Mouse (Mus musculus) heart, embryonic 11.5 days (tissue): ENCODE data around the gene Spats2. TPM values are rescaled to one million over a fixed set of nuclear protein-coding genes. Genes with fewer than 3 reads are reported as not detected.

Experiments used
- ATAC-seq: fragments of 200-750 bp; cut with Nextera tagmentation; replicated peaks from 2 replicates; pipeline ENCODE4 v1.8.0; 2017; ENCODE audit warnings: moderate library complexity; ENCODE audit not compliant: insufficient number of reproducible peaks, low FRiP score, low TSS enrichment
- H3K27ac ChIP-seq: fragments of 300-500 bp; sonication (generic); 2 replicates; pipeline ENCODE4 v1.5.1; 2014; ENCODE audit warnings: mild to moderate bottlenecking, low read depth, low read length
- H3K27me3 ChIP-seq: fragments of 300-500 bp; sonication (generic); 2 replicates; pipeline ENCODE4 v1.6.1; 2014; ENCODE audit warnings: mild to moderate bottlenecking, low read length, mixed read lengths; ENCODE audit not compliant: control insufficient read depth, insufficient read depth
- H3K36me3 ChIP-seq: fragments of 300-500 bp; sonication (generic); 2 replicates; pipeline ENCODE4 v1.6.1; 2014; ENCODE audit warnings: mild to moderate bottlenecking, low read length, moderate library complexity, mixed read lengths; ENCODE audit not compliant: control insufficient read depth, insufficient read depth
- H3K4me1 ChIP-seq: fragments of 300-500 bp; sonication (generic); 2 replicates; pipeline ENCODE4 v1.6.1; 2014; ENCODE audit warnings: low read length; ENCODE audit not compliant: control insufficient read depth, insufficient read depth
- H3K4me2 ChIP-seq: fragments of 300-500 bp; sonication (generic); 2 replicates; pipeline ENCODE4 v1.6.1; 2014; ENCODE audit warnings: mild to moderate bottlenecking, moderate library complexity
- H3K4me3 ChIP-seq: fragments of 300-500 bp; sonication (generic); 2 replicates; pipeline ENCODE4 v1.5.1; 2014; ENCODE audit warnings: low read depth, low read length
- H3K9ac ChIP-seq: fragments of 300-500 bp; sonication (generic); 2 replicates; pipeline ENCODE4 v1.6.1; 2014; ENCODE audit warnings: mild to moderate bottlenecking, low read depth, low read length, moderate library complexity
- H3K9me3 ChIP-seq: fragments of 300-500 bp; sonication (generic); replicated peaks from 2 replicates; pipeline ENCODE4 v1.6.1; 2016; ENCODE audit warnings: low read length; ENCODE audit not compliant: control insufficient read depth
- WGBS: fragments of 180-500 bp; shearing (Covaris S2); extraction: QIAGEN DNeasy Blood & Tissue Kit; methylation state at CpG from one replicate; pipeline ENCODE4 v1.1.7; 2014; ENCODE audit not compliant: insufficient replicate concordance; 5-methylcytosine and 5-hydroxymethylcytosine counted together
- polyA plus RNA-seq: library from polyadenylated mRNA; unstranded; fragments of >200 nt; fragmentation: Nextera tagmentation; extraction: Ambion mirVana; gene quantifications from 2 replicates; pipeline ENCODE4 v1.2.1, GENCODE M21; 2014

The Spats2 gene
- polyA plus RNA-seq, 1 experiment from 2014 or later: 45.2 TPM

DNA sequence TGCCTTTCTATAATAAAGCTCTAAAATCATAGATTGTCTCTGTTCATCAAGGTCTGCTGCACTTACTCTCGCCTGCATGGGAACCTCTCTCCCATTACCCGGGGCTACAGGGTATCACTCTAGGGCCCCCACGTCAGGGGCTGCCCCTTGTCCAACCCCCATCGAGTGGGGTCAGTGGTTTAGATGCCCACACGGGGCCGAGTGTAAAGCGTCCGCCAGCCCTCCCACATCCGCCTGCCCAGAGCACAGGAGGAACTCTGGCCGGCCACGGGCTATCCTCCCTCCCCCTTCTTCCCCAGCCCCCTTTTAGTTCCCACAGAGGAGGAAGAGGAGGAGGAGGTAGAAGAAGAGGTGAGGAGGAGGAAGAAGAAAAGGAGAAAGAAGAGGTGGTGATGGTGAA, 4.9 kb upstream of the Spats2 start:
- Histone ChIP-seq H3K4me1 (peaks cover 3% of the 10 kb centered on the region), H3K36me3 (no peaks in the 10 kb centered on the region), H3K27ac (peak overlapping the region; percentile 59; the same call in 1 of the 2 replicates), H3K4me3 (no peak overlapping the region), H3K27me3 (no peaks in the 10 kb centered on the region), H3K9me3 (no peaks in the 10 kb centered on the region), H3K4me2 (peak overlapping the region; percentile 51), H3K9ac (peak overlapping the region; percentile 44; the same call in 1 of the 2 replicates)
- WGBS: 6% methylated on average over 11 of the region's 11 CpGs
- ATAC-seq: peak; percentile 48; the same call in 1 of the 2 replicates

DNA sequence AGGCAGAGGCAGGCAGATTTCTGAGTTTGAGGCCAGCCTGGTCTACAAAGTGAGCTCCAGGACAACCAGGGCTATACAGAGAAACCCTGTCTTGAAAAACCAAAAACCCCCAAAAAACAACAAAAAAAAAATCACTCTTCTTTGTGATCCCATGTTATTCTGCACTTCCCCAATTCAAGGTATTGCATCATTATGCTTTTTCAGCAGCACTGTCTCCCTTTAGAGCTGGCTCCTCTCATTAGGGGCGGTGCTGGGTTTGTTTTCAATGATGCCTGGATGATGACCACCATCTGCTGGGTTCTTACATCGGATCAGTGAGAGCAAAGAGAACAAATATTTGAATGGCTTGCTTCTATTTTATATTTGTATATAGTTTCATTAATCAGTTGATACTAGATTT, 3.1 kb upstream of the Spats2 start:
- Histone ChIP-seq H3K27me3 (no peaks in the 10 kb centered on the region), H3K9ac (no peak overlapping the region), H3K27ac (no peak overlapping the region), H3K4me3 (no peak overlapping the region), H3K36me3 (no peaks in the 10 kb centered on the region), H3K9me3 (no peaks in the 10 kb centered on the region), H3K4me2 (no peak overlapping the region), H3K4me1 (peaks cover 3% of the 10 kb centered on the region)
- ATAC-seq: no peak
- WGBS: 62% methylated on average over 2 of the region's 2 CpGs

DNA sequence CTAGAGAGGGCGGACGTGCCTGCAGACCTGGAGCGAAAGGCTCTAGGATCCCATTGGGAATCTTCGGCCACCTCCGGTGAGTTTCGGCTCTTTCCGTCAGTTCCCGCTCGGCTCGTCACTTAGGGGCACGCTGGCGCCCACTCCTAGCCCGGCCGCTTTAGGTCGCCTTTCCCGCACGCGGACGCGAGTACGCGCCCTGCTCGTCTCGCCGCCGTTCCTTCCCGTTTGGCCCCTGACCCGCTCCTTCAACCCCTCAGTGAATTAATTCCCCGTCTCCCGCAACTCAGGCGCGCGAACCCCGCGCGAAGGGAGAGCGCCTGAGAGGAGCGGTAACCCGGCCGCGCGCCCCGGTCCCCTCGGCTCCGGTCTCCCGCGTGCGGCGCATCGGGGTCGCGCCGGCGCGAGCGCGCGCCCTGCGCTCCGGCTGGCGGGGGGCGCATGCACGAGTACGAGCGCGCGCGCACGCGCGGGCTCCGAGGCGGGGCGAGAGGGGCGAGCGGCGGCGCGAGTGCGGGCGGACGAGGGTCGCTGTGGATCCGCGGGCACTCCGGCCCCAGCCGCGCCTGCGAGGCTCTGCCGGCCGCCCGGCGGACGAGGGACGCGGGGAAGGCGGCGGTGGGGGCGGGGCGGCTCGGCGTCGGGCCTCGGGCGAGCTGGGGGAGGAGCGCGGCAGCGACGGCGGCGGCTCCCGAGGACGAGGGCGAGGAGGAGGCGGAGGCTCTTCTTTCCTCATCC, 532 bp downstream of the Spats2 start:
- under 1% methylated on average over 96 of the region's 115 CpGs for WGBS
- Histone ChIP-seq H3K9me3 (no peaks in the 10 kb centered on the region), H3K4me1 (peaks cover 18% of the 10 kb centered on the region), H3K27ac (peak overlapping the region; percentile 95), H3K9ac (peak overlapping the region; percentile 96), H3K27me3 (no peaks in the 10 kb centered on the region), H3K4me2 (peak overlapping the region; percentile 84), H3K36me3 (no peaks in the 10 kb centered on the region), H3K4me3 (peak overlapping the region; percentile 84)
- peak; percentile 76 for ATAC-seq

DNA sequence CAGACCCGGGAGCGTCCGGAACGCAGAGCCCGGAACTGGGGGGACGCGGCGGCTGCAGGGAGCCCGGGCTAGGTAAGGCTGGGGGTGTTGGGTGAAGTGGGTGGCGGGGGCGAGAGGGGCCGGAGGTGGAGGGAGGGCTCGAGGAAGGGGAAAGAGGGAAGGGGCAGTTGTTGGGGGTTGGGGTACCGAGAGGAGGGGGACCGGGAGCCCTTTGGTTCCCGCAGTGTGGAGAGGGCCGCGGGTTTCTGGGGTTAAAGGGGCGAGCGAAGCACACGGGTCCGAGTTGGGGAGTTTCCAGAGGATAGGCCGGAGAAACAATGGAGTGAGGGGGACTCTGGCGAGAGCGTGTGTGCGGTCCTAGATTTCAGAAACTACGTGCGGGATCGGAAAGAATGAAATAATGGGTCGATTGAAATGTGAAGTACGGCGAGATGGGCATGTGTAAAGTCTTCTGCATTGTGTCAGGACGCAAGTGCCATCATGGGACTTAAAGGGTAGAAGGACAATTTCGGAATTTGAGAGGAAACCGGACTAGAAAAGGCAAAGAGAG, 1.2 kb downstream of the Spats2 start:
- Histone ChIP-seq H3K27me3 (no peaks in the 10 kb centered on the region), H3K4me1 (peaks cover 18% of the 10 kb centered on the region), H3K4me3 (peak overlapping the region; percentile 84), H3K27ac (peak overlapping the region; percentile 95), H3K4me2 (peak overlapping the region; percentile 84), H3K9ac (peak overlapping the region; percentile 96), H3K36me3 (no peaks in the 10 kb centered on the region), H3K9me3 (no peaks in the 10 kb centered on the region)
- no peak for ATAC-seq
- WGBS: under 1% methylated on average over 34 of the region's 35 CpGs

DNA sequence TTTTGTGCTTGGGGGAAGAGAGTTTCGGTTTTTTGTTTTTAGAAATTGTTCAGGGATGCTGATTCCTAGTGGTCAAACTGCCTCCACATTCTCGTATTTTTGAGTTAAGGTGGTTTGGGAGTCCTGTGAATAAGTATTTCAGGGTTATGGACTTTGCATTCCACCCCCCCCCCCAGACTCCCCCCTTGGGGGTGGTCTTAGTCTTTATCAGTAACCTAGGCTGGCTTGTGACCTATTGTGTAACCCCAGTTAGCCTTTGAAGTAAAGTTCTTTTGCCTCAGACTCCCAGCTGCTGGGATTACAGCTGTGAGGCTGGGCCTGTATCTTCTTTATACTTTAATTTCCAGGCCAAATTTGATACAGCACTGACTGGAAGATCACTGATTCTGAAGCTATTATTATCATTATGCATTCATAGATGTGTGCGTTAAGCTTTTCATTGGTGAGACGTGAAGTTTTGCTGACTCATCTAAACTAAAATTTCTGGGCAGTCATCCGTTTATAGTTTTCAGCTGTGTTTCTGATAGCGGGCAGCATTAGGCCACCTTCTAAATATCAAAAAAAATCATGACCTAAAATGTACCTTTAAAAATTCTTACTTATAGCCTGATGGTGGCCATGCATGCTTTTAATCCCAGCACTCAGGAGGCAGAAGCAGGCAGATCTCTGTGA, 2.3 kb downstream of the Spats2 start:
- peak overlapping the region; percentile 84 for H3K4me3 ChIP-seq
- WGBS: 65% methylated on average over 6 of the region's 6 CpGs
- H3K9ac ChIP-seq: peak overlapping the region; percentile 96; the same call in 1 of the 2 replicates
- H3K4me1 ChIP-seq: peaks cover 18% of the 10 kb centered on the region
- H3K9me3 ChIP-seq: no peaks in the 10 kb centered on the region
- peak overlapping the region; percentile 84 for H3K4me2 ChIP-seq
- no peak for ATAC-seq
- no peaks in the 10 kb centered on the region for H3K27me3 ChIP-seq
- no peak overlapping the region for H3K27ac ChIP-seq
- no peaks in the 10 kb centered on the region for H3K36me3 ChIP-seq

DNA sequence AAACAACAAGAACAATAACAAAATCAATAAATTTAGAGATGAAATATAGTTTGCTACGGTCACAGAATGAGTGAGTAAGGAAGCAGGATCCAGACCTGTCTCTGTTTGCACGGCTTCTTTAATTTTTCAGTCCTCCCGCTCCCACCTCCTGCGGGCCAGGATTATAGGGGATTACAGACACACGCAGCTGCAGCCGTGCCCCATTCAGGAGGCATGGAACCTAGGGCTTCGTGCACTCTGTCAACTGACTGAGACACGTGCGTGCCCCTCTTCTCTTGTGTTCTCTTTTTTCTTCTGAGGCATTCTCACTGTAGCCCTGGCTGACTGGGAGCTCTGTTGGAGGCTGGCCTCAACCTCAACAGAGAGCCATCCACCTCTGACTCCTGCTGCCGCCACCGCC, 3.7 kb downstream of the Spats2 start:
- peak overlapping the region; percentile 27; the same call in 1 of the 2 replicates for H3K4me2 ChIP-seq
- H3K27ac ChIP-seq: no peak overlapping the region
- no peaks in the 10 kb centered on the region for H3K36me3 ChIP-seq
- peak overlapping the region; percentile 44; the same call in 1 of the 2 replicates for H3K9ac ChIP-seq
- 81% methylated on average over 11 of the region's 11 CpGs for WGBS
- no peak for ATAC-seq
- no peak overlapping the region for H3K4me3 ChIP-seq
- no peaks in the 10 kb centered on the region for H3K27me3 ChIP-seq
- peaks cover 18% of the 10 kb centered on the region for H3K4me1 ChIP-seq
- H3K9me3 ChIP-seq: no peaks in the 10 kb centered on the region

DNA sequence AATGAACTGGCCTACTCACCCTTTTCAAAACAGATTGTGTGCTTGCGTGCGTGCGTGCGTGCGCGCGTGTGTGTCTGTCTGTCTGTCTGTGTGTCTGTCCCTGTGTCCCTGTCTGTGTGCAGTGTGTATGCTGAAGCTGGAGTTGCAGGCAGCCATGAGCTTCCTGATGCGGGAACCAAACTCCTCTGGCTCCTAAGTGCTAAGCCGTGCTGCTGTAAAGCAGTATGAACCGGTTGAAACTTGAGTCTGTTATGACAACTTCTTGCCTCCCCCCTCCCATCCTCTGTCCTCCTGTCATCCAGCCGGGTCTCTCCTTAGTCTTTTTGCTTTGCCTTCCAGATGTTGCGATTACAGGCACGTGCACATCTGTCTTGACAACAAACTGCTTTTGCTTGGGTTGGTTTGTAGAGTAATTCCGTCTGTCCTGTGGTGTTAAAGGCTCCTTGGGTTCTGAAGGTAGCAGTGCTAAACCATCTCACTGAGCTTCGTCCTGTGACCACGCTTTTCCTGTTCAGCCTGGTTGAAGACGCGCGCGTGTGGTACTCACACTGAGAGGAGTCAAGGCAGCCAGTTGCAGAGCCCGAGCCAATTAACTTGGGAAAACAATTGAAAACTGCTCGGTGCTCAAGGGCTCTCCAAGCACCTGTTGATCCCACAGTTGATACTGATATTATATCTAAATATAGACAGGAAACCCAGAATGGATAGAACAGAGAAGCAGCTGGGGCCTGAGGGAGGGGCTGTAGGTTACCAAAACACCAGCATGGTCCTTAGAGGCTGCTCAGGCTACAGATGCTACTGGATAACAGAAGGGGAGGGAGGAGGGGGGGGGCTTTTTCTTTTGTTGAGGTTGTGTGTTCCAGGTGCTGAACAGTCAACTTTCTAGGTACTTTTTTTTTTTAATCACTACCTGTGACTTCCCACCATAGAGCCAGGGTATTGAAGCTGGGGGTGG, 4.5 kb downstream of the Spats2 start:
- WGBS: 65% methylated on average over 22 of the region's 22 CpGs
- Histone ChIP-seq H3K36me3 (no peaks in the 10 kb centered on the region), H3K4me3 (no peak overlapping the region), H3K9ac (peak overlapping the region; percentile 44; the same call in 1 of the 2 replicates), H3K27ac (0 out of 2 replicates have a peak overlapping the region, but pooled peaks have one; percentile 22), H3K4me2 (peak overlapping the region; percentile 27), H3K4me1 (peaks cover 18% of the 10 kb centered on the region), H3K9me3 (no peaks in the 10 kb centered on the region), H3K27me3 (no peaks in the 10 kb centered on the region)
- ATAC-seq: no peak

DNA sequence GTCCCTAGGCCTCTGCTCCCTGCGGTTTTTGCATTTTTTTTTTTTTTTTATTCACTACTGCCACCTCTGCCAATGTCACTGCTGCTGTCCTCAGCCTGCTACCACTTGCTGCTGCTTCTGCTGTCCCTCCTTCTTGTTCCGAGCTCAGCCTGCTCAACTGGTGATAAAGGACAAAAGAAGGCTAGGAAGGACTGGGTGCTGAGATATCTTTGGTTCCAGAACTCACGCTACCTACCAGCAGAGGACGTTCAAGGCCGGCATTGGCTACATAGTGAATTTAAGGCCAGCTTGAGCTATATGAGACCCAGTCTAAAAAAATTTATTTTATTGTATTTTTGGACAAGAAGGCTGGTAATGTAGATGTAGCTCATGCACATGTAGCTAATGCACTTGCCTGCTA, 12.7 kb downstream of the Spats2 start:
- Histone ChIP-seq H3K36me3 (0 out of 2 replicates have a peak, but pooled peaks cover 5% of the 10 kb centered on the region), H3K9ac (no peak overlapping the region), H3K9me3 (0 out of 2 replicates have a peak, but pooled peaks cover 2% of the 10 kb centered on the region), H3K4me1 (peaks cover 20% of the 10 kb centered on the region), H3K4me3 (no peak overlapping the region), H3K27ac (peak overlapping the region; percentile 22; the same call in 1 of the 2 replicates), H3K27me3 (no peaks in the 10 kb centered on the region), H3K4me2 (no peak overlapping the region)
- no peak for ATAC-seq
- WGBS: 50% methylated on average over 5 of the region's 5 CpGs
